Mouse (Mus musculus) spleen, adult 18-20 months (tissue): ENCODE results near the gene Plekho2.
A peak's percentile ranks its signal among the peaks of the same experiment; 100 is the strongest.

Experiments used
- DNase-seq, 2 experiments: peaks; one replicate each; pipeline ENCODE4 v3.0.0; 2022; ENCODE audit warnings: mixed read lengths in 2 of 2

Plekho2 gene

GRCm38 (mm10) chr9:65552711-65553110, 27.1 kb downstream of the Plekho2 start:
- no peak for DNase-seq

GRCm38 (mm10) chr9:65552141-65552540, 27.7 kb downstream of the Plekho2 start:
- no peak for DNase-seq

GRCm38 (mm10) chr9:65551035-65551434, 28.8 kb downstream of the Plekho2 start:
- DNase-seq = peak; percentile 69

- no peak for DNase-seq
These were observed 29.6 kb downstream of the Plekho2 start for GRCm38 (mm10) chr9:65550079-65550831.

DNA sequence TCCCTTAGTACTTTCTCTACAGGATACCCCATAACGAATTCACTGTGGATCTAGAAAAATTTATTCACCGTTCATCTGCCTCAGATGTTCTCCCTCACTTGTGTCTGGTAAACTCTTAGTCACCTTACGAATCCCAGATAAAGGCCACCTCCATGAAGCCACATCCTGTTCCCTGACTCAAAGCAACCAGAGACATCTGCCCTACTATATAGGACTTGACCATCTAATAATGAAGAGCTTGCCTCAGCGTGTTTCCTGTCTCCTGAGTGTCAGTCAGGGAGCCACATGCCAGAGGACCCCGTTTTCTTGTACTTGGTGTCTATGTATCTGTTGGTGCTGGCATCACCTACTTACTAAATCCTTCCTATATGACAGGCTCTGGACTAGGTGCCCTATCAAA, 30.2 kb downstream of the Plekho2 start:
- DNase-seq = no peak

DNA sequence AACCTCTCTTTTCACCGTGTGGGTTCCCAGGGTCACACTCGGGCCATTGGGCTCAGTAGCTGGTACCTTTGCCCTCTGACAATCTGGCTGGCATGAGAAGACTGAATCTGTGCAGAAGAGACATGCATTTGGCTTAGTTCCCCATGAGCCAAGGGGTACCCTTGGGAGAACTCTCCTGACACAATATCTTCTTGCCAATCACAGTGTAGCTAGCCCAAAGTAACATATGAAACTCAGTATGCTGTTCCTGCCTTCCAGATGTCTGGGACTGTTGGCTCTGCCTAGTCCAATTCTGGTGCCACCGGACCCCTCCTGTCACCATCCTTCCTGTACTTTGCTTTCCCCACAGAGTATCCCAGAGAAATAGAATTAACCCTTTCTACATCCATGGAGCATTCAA, 30.7 kb downstream of the Plekho2 start:
- no peak for DNase-seq

GRCm38 (mm10) chr9:65548311-65548710, 31.5 kb downstream of the Plekho2 start:
- no peak for DNase-seq

GRCm38 (mm10) chr9:65547844-65548243, 32.0 kb downstream of the Plekho2 start:
- no peak for DNase-seq

DNA sequence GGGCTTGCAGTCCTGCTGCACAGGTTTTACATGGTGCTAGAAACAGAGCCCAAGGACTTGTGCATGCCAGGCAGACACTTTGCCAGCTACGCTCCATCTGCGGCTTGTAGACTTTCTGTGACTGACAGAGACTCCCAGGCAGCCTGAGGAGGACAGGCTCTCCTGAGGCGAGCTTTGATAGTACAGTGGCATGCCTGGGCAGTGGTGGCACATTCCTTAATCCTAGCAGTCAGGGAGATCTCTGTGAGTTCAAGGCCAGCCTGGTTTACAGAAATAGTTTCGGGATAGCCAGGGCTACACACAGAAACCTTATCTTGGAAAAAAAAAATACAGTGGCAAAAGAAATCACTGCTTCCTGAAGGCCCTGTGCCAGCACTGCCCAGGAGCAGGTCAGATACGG, 32.7 kb downstream of the Plekho2 start:
- no peak for DNase-seq

GRCm38 (mm10) chr9:65546413-65546695, 33.5 kb downstream of the Plekho2 start:
- no peak for DNase-seq

GRCm38 (mm10) chr9:65545635-65546412, 34.0 kb downstream of the Plekho2 start:
- DNase-seq = peak in 1 of 2 experiments; percentile 24

DNA sequence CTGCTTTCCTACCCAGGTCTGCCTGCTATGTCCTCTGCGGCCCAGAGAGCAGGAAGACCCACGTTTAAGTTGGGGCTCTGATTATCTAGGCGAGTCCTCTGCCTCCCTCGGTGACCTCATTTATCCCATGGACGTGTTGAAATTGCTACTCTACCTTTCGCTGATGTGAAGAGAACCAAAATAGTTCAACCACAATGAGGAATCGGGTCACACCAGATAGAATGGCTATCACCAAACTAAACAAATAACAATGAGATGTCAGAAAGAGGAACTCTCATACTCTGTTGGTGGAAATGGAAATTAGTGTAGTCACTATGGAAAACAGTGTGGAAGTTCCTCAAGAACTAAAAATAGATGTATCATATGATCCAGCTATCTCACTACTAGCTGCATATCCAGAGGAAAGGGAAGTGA, 37.7 kb downstream of the Plekho2 start:
- DNase-seq = no peak

GRCm38 (mm10) chr9:65541126-65542068, 38.4 kb downstream of the Plekho2 start:
- DNase-seq = peak; percentile 56 to 61

GRCm38 (mm10) chr9:65539697-65540096, 40.1 kb downstream of the Plekho2 start:
- DNase-seq = no peak

- DNase-seq = peak; percentile 21 to 31
These were observed 41.8 kb downstream of the Plekho2 start for GRCm38 (mm10) chr9:65537901-65538630.

DNA sequence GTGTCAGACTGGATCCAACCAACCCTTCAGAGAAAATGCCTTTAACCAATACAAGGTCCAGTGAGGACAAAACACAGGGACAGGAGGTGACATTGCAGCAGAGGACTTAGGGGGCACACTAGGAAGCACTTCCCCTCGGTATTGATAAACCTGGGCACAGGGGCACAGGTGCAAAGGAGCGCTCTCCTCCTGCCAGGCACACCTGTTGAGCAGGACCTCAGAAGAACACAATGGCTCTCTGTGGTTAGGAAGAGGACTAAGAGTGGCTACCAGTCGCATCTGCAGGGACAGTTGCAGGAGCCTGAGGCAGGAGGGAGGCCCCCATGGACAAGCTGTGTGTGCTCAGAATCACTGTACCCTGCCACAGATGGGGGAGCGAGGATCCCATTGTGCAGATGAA, 43.3 kb downstream of the Plekho2 start:
- DNase-seq = no peak

DNA sequence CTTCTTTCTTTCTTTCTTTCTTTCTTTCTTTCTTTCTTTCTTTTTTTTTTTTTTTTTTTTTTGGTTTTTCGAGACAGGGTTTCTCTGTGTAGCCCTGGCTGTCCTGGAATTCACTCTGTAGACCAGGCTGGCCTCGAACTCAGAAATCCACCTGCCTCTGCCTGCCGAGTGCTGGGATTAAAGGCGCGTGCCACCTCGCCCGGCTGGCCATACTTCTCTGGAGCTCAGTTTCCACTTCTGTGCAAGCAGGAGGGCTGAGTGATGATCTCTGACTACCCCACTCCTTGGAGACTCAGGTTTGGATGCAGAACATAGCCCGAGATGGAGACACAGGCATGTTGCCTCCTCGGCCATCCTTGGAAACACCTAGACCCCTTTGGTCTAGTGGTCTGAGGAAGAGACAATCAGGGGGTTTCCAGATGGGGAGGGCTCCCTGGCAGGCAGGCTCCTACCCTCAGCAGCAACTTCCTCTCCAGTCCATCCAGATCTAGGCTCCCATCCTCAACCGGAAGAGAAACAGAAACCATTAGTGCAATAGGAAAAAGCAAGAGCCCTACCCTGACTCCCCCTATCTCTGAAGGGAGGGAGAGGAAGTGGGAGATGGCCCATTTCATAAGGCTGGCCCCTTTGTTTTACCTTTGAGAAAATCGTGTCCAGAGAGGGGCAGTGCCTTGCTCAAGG, 43.9 kb downstream of the Plekho2 start:
- peak; percentile 22 to 45 for DNase-seq

- DNase-seq = peak; percentile 66 to 68
These were observed 44.6 kb downstream of the Plekho2 start for GRCm38 (mm10) chr9:65535191-65535722.

DNA sequence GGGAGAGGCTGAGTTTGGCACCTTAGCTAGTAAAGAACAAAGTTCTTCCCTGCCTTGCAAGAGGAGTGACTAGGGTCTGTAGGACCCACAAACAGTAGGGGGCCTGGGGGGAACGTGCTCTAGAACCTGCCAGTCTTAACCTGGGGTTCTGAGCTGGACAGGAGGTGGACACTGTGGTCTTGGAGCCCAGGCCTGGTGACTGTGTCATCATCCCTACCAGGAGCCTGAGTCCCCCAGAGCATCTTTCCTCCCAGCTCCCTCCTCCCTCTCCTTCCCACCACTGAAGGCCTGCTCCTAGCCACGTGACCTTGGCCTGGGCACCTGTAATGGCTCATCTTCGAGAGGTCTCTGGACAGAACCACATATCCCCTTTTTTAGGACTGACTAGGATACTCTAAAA, 45.7 kb downstream of the Plekho2 start:
- no peak for DNase-seq

DNA sequence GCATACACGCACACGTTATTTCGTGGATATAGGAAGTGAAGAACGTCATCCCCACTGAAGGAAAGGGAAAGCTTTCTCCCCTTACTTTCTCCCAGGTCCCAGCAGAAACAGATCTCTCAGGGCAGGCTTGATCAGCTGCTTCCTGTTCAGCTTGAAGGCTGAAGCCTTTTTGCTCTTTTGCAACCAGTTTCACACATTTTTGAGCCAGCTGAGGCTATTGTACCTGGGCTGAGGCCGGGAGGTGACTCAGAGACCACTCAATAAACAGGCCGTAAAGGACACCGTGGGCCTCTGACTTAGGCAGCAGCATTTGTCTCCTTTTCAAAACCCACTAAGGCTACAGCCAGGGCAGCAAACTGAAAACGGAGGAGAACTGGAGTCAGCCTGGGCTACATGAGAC, 46.9 kb downstream of the Plekho2 start:
- DNase-seq = no peak

- DNase-seq = no peak
These were observed 48.6 kb downstream of the Plekho2 start for GRCm38 (mm10) chr9:65531283-65531682.

- no peak for DNase-seq
These were observed 50.2 kb downstream of the Plekho2 start for GRCm38 (mm10) chr9:65529659-65530058.
